8 mouse cellular contexts compared by ENCODE assay signal in the genomic region with DNA sequence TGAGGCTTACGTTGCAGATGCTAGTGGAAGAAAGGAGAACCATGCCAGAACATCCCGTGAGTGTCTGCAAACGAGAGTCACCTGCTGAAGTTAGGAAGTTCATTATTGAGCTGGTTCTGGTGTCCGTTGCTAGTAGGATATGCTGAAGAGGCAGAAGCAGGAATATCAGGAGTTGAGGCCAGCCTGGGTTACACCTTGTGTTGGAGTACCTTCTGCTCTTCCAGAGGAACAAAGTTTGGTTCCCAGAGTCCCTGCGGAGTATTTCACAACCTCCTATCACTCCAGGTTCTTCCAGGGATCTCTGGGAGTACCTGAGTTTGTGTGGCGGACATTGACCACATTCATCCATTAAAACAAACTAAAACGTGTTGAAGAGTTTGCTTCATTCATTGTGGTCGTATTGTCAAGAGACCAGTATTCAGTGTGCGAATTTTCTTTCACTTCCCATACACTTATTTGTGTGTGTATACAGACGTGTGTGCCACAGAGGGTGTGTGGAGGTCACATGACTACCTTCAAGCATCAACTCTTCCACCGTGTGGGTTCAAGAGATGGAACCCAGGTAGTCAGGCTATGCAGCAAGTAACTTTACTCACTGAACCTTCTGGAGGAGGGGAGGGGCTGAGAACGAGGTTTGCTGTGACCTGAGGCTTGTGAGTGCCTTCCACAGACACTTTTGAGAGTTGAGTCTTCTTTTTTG. TPM values are rescaled to one million over a fixed set of nuclear protein-coding genes. Genes with fewer than 3 reads are reported as not detected.
DNase-seq lines count a peak whose midpoint lies in the region; ATAC-seq and TF ChIP-seq lines count a peak whose summit lies in the region.

No protein-coding gene starts in this region.

- peak overlapping the region; percentile 87 for H3K9ac ChIP-seq in liver, embryonic 13.5 days
- peak overlapping the region; percentile 92 for H3K9ac ChIP-seq in stomach, postnatal 0 days (ENCODE audit: low read length)

- TF ChIP-seq EP300 in stomach, postnatal 0 days (optimal IDR thresholded peaks at IDR 0.05), result no peak

- WGBS in thymus, adult 2 months, result 41% methylated on average over 12 of the region's 12 CpGs
- WGBS in liver, embryonic 13.5 days (ENCODE audit: insufficient replicate concordance), result 38% methylated on average over 12 of the region's 12 CpGs
- 43% methylated on average over 12 of the region's 12 CpGs for WGBS in stomach, postnatal 0 days

- peaks cover 21% of the 10 kb centered on the region for H3K36me3 ChIP-seq in thymus, adult 2 months (ENCODE audit: control insufficient read depth, insufficient read depth, low read length)
- H3K36me3 ChIP-seq in liver, embryonic 13.5 days, result peaks cover 35% of the 10 kb centered on the region
- 0 out of 2 replicates have a peak, but pooled peaks cover 8% of the 10 kb centered on the region for H3K36me3 ChIP-seq in stomach, postnatal 0 days (ENCODE audit: control insufficient read depth, insufficient read depth, low read length)

- H3K27me3 ChIP-seq in thymus, adult 2 months (ENCODE audit: control insufficient read depth, insufficient read depth, low read length), result no peaks in the 10 kb centered on the region
- H3K27me3 ChIP-seq in liver, embryonic 13.5 days, result no peaks in the 10 kb centered on the region
- no peaks in the 10 kb centered on the region for H3K27me3 ChIP-seq in stomach, postnatal 0 days (ENCODE audit: control insufficient read depth, insufficient read depth, low read length)

- DNase-seq in cerebellum, adult 9-10 months, result peak; percentile 22
- DNase-seq in cerebellum, postnatal 10 days, result no peak
- no peak for DNase-seq in thymus, adult 2 months
- DNase-seq in thymus, postnatal 10 days (ENCODE audit: low spot score in 2 of 2), result no peak
- no peak for DNase-seq in liver, embryonic 13.5 days
- no peak for DNase-seq in stomach, postnatal 0 days (ENCODE audit: low spot score)
- DNase-seq in frontal cortex, postnatal 25 days (ENCODE audit: low spot score in 2 of 2), result no peak
- DNase-seq in layer of hippocampus, adult 9-11 months, result no peak

- peak overlapping the region; percentile 23 for H3K27ac ChIP-seq in thymus, adult 2 months (ENCODE audit: control insufficient read depth, insufficient read depth, low read length)
- H3K27ac ChIP-seq in liver, embryonic 13.5 days, result peak overlapping the region; percentile 78
- H3K27ac ChIP-seq in stomach, postnatal 0 days (replicated peaks), result peak overlapping the region; percentile 82

- no peaks in the 10 kb centered on the region for H3K9me3 ChIP-seq in liver, embryonic 13.5 days (replicated peaks)
- H3K9me3 ChIP-seq in stomach, postnatal 0 days (ENCODE audit: control insufficient read depth, low read length), result no peaks in the 10 kb centered on the region

- H3K4me3 ChIP-seq in thymus, adult 2 months (ENCODE audit: control insufficient read depth, insufficient read depth, low read length), result peak overlapping the region; percentile 65
- H3K4me3 ChIP-seq in liver, embryonic 13.5 days (replicated peaks), result peak overlapping the region; percentile 76
- H3K4me3 ChIP-seq in stomach, postnatal 0 days (ENCODE audit: low read depth, low read length), result peak overlapping the region; percentile 72

- H3K4me1 ChIP-seq in thymus, adult 2 months (replicated peaks; ENCODE audit: control insufficient read depth, insufficient read depth, low read length), result peaks cover 21% of the 10 kb centered on the region
- peaks cover 73% of the 10 kb centered on the region for H3K4me1 ChIP-seq in liver, embryonic 13.5 days (replicated peaks)
- H3K4me1 ChIP-seq in stomach, postnatal 0 days (replicated peaks; ENCODE audit: control insufficient read depth, insufficient read depth), result no peaks in the 10 kb centered on the region; the same call in 1 of the 2 replicates

- peak overlapping the region; percentile 88 for H3K4me2 ChIP-seq in liver, embryonic 13.5 days
- peak overlapping the region; percentile 88 for H3K4me2 ChIP-seq in stomach, postnatal 0 days (replicated peaks; ENCODE audit: low read depth)

- no peak for ATAC-seq in liver, embryonic 13.5 days (ENCODE audit: low read depth)
- no peak for ATAC-seq in stomach, postnatal 0 days (ENCODE audit: low FRiP score, low TSS enrichment)

- no peak for TF ChIP-seq POLR2A in thymus, adult 2 months (IDR thresholded peaks at IDR 0.05; ENCODE audit: control insufficient read depth, extremely low read depth, insufficient read depth, low read length, poor library complexity)

- TF ChIP-seq CTCF in thymus, adult 2 months (IDR thresholded peaks at IDR 0.05; ENCODE audit: borderline replicate concordance, control insufficient read depth, extremely low read depth, insufficient read depth, low read length, poor library complexity), result no peak
- no peak for TF ChIP-seq CTCF in stomach, postnatal 0 days (IDR thresholded peaks at IDR 0.05; ENCODE audit: low read depth)

RNA-seq across cellular contexts. Expression of gene Rpl14, which starts 6.6 kb away (rescaled TPM):
- 585 and 677 TPM in 2 replicates for polyA plus RNA-seq in thymus, adult 2 months (2012; rRNA removed)
- 604 and 678 TPM in 2 replicates for polyA plus RNA-seq in liver, embryonic 13.5 days (2015; fragmentation: Nextera tagmentation; extraction: Ambion mirVana)
- 742 and 777 TPM in 2 replicates for polyA plus RNA-seq in stomach, postnatal 0 days (2015; fragmentation: Nextera tagmentation; extraction: Ambion mirVana)

RNA-seq across cellular contexts. Expression of gene Entpd3, which starts 38.2 kb away (rescaled TPM):
- polyA plus RNA-seq in thymus, adult 2 months (2012; rRNA removed), result 2.0 TPM in 2 replicates
- polyA plus RNA-seq in liver, embryonic 13.5 days (2015; fragmentation: Nextera tagmentation; extraction: Ambion mirVana), result 0.07 and 0.09 TPM in 2 replicates
- 2.1 and 2.3 TPM in 2 replicates for polyA plus RNA-seq in stomach, postnatal 0 days (2015; fragmentation: Nextera tagmentation; extraction: Ambion mirVana)

Comparison
In these comparisons a context has a peak if more than half of its experiments do, and no peak if none do; other contexts are left out.
1. H3K27ac ChIP-seq: peak in every context shown above with its lines; median percentile 82 in stomach, postnatal 0 days; 78 in liver, embryonic 13.5 days; 23 in thymus, adult 2 months.